Mouse (Mus musculus): Measurements from ENCODE around the gene Rptor. TPM values are rescaled to one million over a fixed set of nuclear protein-coding genes. Genes with fewer than 3 reads are reported as not detected.
A peak's percentile ranks its signal among the peaks of the same experiment; 100 is the strongest.

Rptor gene
- total RNA-seq, 2 experiments from 2014 or later, result 25.7 to 26.9 TPM

DNA sequence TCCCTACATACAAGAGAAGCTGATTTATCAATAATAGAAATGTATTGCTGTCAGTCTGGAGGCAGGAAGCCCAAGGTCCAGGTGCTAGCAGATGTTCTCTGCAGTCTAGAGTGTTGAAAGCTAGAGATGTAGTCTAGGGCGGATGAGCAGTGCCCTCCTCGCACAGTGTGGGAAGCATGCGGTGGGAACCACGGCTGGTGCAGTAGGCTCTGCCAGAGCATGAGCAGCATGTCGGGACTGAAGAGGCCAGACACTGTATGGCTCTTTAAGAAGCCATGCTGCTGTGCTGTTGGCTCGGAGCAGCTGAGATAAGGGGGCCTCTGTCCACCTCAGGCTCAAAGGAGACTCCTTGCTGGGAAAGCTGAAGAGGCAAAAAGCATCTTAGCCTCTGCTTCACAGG lies 164.8 kb downstream of the Rptor start:
- DNase-seq, result no peak
- intact Hi-C loops (cut with DNase I; ENCODE audit: low total_unique reads), result no loop called here

GRCm38 (mm10) chr11:119768511-119768910 lies 165.8 kb downstream of the Rptor start:
- intact Hi-C loops (cut with DNase I; ENCODE audit: low total_unique reads), result no loop called here
- DNase-seq, result no peak

- intact Hi-C loops (cut with DNase I; ENCODE audit: low total_unique reads), result no loop called here
- no peak for DNase-seq
Measured at GRCm38 (mm10) chr11:119769666-119770065, 167.0 kb downstream of the Rptor start.

DNA sequence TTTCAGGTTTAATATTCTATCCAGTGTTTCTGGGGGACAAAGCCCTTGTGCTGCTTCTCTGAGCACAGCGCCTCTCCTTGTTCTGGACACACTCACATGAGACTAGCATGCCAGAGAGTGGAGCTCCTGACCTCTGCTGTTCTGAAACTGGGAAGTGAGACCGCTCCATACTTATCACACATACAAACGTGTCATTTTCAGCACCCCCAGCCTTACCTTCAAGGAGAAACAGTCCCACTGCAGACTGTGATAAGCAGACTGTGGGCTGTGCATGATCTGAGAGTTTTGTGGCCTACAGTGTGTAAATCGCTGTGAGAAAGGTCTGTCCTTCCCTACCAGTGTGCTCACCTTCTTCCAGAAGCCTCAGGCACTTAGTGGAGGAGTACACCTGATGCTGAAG lies 168.3 kb downstream of the Rptor start:
- intact Hi-C loops (cut with DNase I; ENCODE audit: low total_unique reads), result no loop called here
- DNase-seq, result no peak

GRCm38 (mm10) chr11:119772896-119773295 lies 170.2 kb downstream of the Rptor start:
- peak; percentile 13 for DNase-seq
- intact Hi-C loops (cut with DNase I; ENCODE audit: low total_unique reads), result no loop called here

DNA sequence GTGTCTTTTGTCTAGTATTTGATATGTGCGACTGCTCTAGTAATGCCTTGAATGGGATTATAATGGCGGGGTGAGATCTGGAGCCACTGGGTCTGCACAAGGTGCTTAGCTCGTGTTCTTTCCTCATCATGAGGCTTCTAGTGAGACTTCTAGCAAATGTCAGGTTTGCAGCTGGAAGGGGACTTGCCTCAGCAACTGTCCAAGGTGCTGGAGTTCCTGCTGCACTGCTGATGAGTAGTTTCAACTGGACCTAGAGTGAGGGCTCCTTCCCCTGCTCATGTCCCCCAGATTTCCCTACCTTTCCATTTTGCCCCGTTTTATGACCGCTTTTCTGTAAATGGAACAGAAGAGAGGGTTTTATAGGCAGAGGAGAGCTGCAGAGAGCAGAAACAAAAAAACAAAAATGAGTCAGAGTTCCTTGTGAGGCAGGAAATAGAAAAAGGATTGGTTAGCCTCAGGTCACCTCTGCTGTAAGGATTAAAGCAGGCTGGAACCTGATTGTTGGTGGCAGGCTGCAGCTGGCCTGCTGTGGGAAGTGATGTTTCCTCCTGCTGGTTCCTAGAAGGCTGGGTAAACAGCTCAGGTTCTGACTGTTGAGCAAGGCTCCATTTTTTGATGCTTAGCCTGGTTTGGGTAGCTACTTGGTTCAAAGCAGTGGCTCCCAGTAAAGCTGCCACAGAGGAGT lies 172.5 kb downstream of the Rptor start:
- intact Hi-C loops (cut with DNase I; ENCODE audit: low total_unique reads), result no loop called here
- no peak for DNase-seq

GRCm38 (mm10) chr11:119777236-119777635 lies 174.5 kb downstream of the Rptor start:
- no peak for DNase-seq
- intact Hi-C loops (cut with DNase I; ENCODE audit: low total_unique reads), result no loop called here

DNA sequence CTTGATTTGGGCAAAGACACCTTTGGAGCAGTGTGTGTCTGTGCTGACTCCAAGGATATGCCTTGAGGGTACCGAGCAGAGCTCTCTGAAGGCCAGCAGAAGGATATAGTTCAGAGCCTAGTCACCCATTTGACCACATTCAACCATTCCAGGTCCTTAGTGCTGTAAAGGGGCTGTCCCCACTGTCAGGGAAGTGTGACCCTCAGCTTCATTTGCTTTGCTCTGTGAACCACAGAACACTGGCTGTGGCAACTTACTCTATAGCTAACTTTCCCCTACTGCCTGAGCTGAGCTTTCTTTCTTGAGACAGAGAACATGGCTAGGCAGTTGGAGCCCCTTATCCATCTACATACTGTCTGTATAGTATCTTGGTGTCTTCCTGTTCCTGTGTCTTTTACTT lies 175.2 kb downstream of the Rptor start:
- DNase-seq, result no peak
- intact Hi-C loops (cut with DNase I; ENCODE audit: low total_unique reads), result no loop called here

- intact Hi-C loops (cut with DNase I; ENCODE audit: low total_unique reads), result loop anchor here (10.0 kb wide), 1 partner anchor 275 kb away; no protein-coding TSS in a partner anchor
Measured at GRCm38 (mm10) chr11:119780290-119780689, 177.6 kb downstream of the Rptor start.

DNA sequence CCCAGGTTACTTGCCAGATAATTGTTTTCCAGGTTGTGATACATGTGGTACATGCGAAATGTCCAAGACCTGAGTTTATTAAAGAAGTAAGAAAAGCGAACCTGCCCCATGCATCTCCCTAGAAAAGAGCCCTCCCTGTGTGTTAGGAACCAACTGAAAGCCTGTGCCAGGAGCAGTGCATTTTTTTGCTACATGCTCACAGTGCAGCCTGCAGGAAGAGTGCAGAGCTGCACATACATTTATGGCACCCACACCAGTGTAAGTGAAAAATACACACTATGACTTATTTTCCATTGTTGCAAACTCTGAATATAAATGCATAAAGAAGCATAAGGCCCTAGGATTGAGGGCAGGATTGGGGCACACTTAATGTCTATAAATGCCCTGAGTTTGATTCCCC lies 178.5 kb downstream of the Rptor start:
- intact Hi-C loops (cut with DNase I; ENCODE audit: low total_unique reads), result loop anchor here (10.0 kb wide), 1 partner anchor 276 kb away; no protein-coding TSS in a partner anchor
- no peak for DNase-seq

More at GRCm38 (mm10) chr11:119780290-119780689, 177.6 kb downstream of the Rptor start:
- DNase-seq, result no peak

GRCm38 (mm10) chr11:119781726-119782125 lies 179.0 kb downstream of the Rptor start:
- no peak for DNase-seq
- intact Hi-C loops (cut with DNase I; ENCODE audit: low total_unique reads), result loop anchor here (10.0 kb wide), 1 partner anchor 277 kb away; no protein-coding TSS in a partner anchor

DNA sequence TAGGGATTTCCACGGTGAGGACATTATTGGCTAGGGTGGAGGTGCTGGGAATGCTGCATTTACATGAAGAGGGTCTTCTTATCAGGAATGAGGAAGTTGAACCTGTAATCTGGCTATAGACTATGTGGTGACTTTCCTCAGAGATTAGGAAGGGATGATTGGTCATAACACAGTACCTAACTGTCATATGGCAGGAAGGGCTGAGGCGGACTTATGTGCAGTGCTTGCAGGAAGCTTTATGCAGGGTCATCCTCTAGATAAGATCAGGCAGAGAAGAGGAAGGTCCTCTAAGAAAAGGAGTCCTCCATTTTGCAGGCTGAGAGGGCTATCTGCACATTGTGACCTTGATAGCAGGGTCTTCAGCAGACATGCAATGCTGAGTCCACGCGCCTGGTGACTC lies 180.9 kb downstream of the Rptor start:
- DNase-seq, result no peak
- intact Hi-C loops (cut with DNase I; ENCODE audit: low total_unique reads), result loop anchor here (10.0 kb wide), 1 partner anchor 279 kb away; no protein-coding TSS in a partner anchor

GRCm38 (mm10) chr11:119784672-119785341 lies 182.1 kb downstream of the Rptor start:
- DNase-seq, result no peak
- intact Hi-C loops (cut with DNase I; ENCODE audit: low total_unique reads), result loop anchor here (10.0 kb wide), 1 partner anchor 280 kb away; no protein-coding TSS in a partner anchor

DNA sequence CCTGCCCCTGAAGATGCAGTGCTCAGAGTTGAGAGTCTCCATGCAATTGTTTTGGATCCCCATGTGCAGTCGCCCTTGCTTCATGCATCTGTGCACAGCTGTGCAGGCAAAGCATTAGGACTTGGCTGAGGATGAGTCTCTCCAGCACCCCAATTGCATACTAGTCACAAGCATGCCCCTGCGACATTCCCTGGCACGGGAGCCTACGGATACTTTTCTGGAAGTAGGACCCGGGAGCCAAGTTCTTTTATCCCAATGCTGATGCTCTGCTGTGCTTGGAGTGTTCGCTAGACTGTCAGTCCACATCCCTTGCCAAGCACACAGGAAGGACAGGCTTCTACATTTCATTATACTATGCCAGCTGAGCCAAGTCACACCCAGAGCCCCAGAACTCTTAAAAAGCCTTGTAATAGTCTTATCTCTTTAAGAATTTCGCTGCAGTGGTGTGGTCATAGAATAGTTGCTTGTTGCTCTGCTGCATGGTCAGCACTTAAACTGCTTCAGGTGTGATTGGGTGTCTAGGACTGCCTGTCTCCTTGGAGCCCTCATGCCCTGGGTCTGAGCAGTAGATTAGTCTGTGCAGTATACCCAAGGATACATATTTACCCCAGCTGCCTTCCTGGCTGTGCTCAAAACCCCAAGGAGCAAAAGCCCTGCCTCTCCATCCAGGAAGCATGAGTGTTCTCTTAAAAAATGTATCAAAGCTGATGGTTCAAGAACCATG lies 183.1 kb downstream of the Rptor start:
- intact Hi-C loops (cut with DNase I; ENCODE audit: low total_unique reads), result loop anchor here (10.0 kb wide), 1 partner anchor 281 kb away; no protein-coding TSS in a partner anchor
- DNase-seq, result no peak

DNA sequence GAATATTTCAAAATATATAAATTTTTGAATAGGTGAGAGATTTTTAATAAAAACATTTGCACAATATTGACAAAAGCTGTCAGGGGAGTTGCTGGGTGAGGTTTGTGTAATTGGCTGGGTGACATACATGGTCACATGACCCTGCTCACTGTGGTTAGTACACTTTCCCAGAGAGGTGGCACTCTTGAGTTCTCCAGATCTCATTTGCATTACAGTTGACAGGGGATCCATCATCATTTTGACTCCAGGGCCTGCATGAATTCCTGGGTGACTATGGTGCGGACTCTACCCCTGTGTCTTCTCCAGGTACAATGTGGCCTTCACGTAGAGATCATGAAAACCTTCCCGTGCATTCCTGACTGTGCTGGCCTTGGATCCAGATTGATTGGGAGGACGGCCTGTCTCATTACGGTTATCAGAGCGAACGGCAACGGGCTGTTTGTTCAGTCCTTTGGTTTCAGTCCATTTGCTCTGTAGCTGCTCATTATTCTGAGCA lies 183.7 kb downstream of the Rptor start:
- DNase-seq, result no peak
- intact Hi-C loops (cut with DNase I; ENCODE audit: low total_unique reads), result loop anchor here (10.0 kb wide), 1 partner anchor 282 kb away; no protein-coding TSS in a partner anchor

DNA sequence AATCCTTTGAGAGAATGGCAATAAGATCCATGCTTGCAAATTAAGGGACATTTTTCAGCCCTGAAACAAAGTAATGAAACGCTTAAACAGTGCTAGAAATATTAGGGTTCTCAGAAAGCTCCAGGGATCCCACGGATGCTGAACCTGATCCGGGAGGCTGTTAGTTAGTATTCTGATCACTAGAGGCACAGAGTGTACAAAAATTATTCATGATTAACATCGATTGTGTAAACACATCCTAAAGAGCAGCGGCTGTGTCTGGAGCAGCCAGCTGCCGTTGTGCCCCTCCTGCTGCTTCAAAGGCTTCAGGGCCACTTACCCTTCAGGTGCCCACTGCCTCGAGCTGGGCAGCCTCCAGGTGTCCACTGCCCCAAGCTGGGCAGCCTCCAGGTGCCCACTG lies 185.8 kb downstream of the Rptor start:
- no peak for DNase-seq
- intact Hi-C loops (cut with DNase I; ENCODE audit: low total_unique reads), result loop anchor here (10.0 kb wide), 1 partner anchor 284 kb away; no protein-coding TSS in a partner anchor

DNA sequence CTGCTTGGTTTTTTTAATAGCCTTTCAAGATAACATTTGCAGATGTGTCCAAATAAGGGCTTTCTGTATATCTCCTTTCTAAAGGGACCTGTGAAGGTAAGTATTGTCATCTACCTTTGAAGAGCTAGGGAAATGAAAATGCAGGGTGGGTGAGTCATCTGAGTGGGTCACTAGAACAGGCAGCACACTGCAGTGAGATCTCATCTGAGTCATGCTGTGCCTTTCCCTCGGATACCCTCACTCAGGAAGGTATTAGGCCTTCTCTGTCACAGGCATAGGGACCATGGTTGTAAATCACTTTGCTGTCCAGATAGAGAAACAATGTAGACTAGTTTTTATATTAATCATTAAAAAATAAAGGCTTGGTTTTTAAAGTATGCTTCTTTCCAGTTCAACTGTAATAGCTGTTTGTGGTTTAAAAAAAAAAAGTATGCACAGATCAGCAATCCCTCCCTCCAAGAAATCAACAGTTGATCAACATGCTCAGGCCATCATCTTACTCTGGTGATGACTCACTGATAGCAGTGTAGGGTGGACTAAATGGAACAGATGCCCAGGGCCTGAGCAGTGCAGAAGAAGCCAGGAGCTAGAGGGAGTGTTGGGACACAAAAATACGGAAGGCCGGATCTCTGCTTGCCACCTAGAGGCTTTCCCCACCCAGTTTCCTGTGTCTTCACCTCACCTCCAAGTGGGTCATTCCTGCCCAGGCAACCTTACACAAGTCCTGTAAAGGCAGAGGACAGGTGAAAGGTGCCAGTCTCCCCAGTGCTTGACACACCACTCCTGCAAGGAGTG lies 186.4 kb downstream of the Rptor start:
- DNase-seq, result no peak
- intact Hi-C loops (cut with DNase I; ENCODE audit: low total_unique reads), result loop anchor here (10.0 kb wide), 1 partner anchor 284 kb away; no protein-coding TSS in a partner anchor

DNA sequence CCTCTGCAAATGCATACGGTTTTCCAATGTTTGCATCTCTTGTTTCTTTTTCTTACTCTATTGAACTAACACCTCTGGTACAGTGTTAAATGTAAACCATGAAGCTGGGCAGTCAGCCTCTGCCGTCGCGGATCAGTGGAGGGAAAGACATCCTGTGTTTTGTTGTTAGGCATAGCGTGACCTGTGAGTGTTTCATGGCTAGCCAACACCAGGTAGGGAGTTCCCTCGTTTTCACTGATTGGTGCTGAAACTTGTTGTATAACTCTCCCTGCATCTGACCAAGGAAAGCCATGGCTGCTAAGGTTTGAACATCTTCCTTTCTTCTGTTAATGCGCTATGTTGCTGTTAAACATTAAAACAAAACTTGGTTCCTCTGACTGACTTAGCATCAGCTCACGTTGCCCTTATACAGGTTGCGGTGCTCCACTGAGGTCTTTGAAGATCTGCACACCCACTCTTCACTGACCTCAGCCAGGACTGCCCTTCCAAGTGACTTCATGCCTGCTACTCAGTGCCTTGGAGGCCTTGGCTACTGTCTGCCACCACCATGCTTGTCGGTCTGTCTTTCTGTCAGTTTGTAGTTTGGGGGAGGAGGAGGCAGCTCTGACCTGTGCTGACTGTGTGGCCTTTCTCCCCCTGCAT lies 189.3 kb downstream of the Rptor start:
- no peak for DNase-seq
- intact Hi-C loops (cut with DNase I; ENCODE audit: low total_unique reads), result no loop called here

DNA sequence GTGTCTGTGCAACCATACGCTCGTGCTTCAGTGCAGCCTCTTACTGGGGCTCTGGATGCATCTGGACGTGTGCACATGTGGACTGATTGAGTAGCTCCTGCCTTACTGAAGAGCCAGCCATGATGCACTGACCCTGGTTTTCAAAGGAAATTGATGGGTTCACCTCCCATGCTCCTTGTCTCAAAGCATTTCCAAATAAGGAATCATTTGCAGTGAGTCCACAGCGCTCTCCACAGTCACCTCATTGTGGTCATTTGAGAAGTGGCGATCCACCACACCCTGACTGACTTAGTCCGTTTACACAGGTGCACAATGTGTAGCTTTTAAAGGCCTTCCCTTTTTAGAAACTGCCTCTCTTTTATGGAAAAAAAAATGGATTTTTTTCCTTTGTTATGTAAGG lies 190.7 kb downstream of the Rptor start:
- no peak for DNase-seq
- intact Hi-C loops (cut with DNase I; ENCODE audit: low total_unique reads), result no loop called here

Measured in gastrocnemius, postnatal 14 days (tissue).